Comparison of ENCODE assay signal across 7 mouse cellular contexts in genomic region chr17:6312755-6313154, GRCm38 (mm10). TPM values are rescaled to one million over a fixed set of nuclear protein-coding genes. Genes with fewer than 3 reads are reported as not detected.
DNase-seq lines count a peak whose midpoint lies in the region; ATAC-seq and TF ChIP-seq lines count a peak whose summit lies in the region.
"Not testable (repeated sequence)": the region's sequence is repeated elsewhere in the genome, so short reads cannot be mapped to it uniquely, and the experiment has no call there.

No protein-coding gene starts in this region.

- H3K4me2 ChIP-seq in hindbrain, embryonic 11.5 days (replicated peaks; ENCODE audit: low read depth, low read length) = not testable (repeated sequence)

- not testable (repeated sequence) for TF ChIP-seq CTCF in brain, embryonic 14.5 days (IDR thresholded peaks at IDR 0.05; ENCODE audit: borderline replicate concordance, extremely low read depth, insufficient read depth, insufficient read length)

- not testable (repeated sequence) for H3K4me3 ChIP-seq in hindbrain, embryonic 11.5 days (ENCODE audit: low read depth, low read length)

- H3K9ac ChIP-seq in hindbrain, embryonic 11.5 days (ENCODE audit: low read depth, low read length) = not testable (repeated sequence)

- WGBS in hindbrain, embryonic 11.5 days = 69% methylated on average over 3 of the region's 3 CpGs

- H3K36me3 ChIP-seq in hindbrain, embryonic 11.5 days (ENCODE audit: control insufficient read depth, insufficient read depth, low read length) = not testable (repeated sequence)

- H3K4me1 ChIP-seq in hindbrain, embryonic 11.5 days (replicated peaks; ENCODE audit: control insufficient read depth, insufficient read depth, low read length) = not testable (repeated sequence)

- not testable (repeated sequence) for TF ChIP-seq POLR2A in brain, embryonic 14.5 days (IDR thresholded peaks at IDR 0.05; ENCODE audit: borderline replicate concordance, extremely low read depth, insufficient read depth, insufficient read length, poor library complexity, severe bottlenecking)

- H3K27me3 ChIP-seq in hindbrain, embryonic 11.5 days (ENCODE audit: control insufficient read depth, insufficient read depth, low read length) = not testable (repeated sequence)

- not testable (repeated sequence) for H3K9me3 ChIP-seq in hindbrain, embryonic 11.5 days (ENCODE audit: control insufficient read depth, low read length)

- not testable (repeated sequence) for ATAC-seq in hindbrain, embryonic 11.5 days (ENCODE audit: low FRiP score)

- DNase-seq in 3T3-L1 (ENCODE audit: low read depth, low spot score) (peak; percentile 51), MN1 (ENCODE audit: low spot score) (peak; percentile 30), WW6 (ENCODE audit: low read depth, low spot score) (peak; percentile 4), liver (peak; percentile 12)
- peak; percentile 2 for DNase-seq in brain, embryonic 14.5 days (ENCODE audit: low read depth)
- DNase-seq in hindbrain, embryonic 11.5 days (ENCODE audit: low spot score) = peak; percentile 0
- peak; percentile 37 to 41 for DNase-seq in right cerebral cortex, adult 2 months (ENCODE audit: low spot score in 2 of 2)

- not testable (repeated sequence) for H3K27ac ChIP-seq in hindbrain, embryonic 11.5 days (ENCODE audit: low read depth, low read length)

RNA-seq across cellular contexts. Expression of gene Dynlt1a, which starts 4.5 kb away (rescaled TPM):
- 48.2 and 50.8 TPM in 2 replicates for polyA plus RNA-seq in brain, embryonic 14.5 days (2012; rRNA removed)
- polyA plus RNA-seq in hindbrain, embryonic 11.5 days (2014; fragmentation: Nextera tagmentation; extraction: Ambion mirVana) = 37.0 and 41.8 TPM in 2 replicates

RNA-seq across cellular contexts. Expression of gene Tmem181a, which starts 56.1 kb away (rescaled TPM):
- 32.2 and 38.8 TPM in 2 replicates for polyA plus RNA-seq in brain, embryonic 14.5 days (2012; rRNA removed)
- polyA plus RNA-seq in hindbrain, embryonic 11.5 days (2014; fragmentation: Nextera tagmentation; extraction: Ambion mirVana) = 24.2 and 27.1 TPM in 2 replicates

Comparison
In these comparisons a context has a peak if more than half of its experiments do, and no peak if none do; other contexts are left out.
1. DNase-seq: peak in every context shown above with its lines; median percentile 51 in 3T3-L1; 39 in right cerebral cortex, adult 2 months; 30 in MN1; 12 in liver; 4 in WW6; 2 in brain, embryonic 14.5 days; 0 in hindbrain, embryonic 11.5 days.